Mouse (Mus musculus) C2C12 (cell line): ENCODE data around the gene Atp5s.

ENCODE experiments used
- CEBPB ChIP-seq: IDR thresholded peaks from one replicate; pipeline ENCODE4 v1.6.1; 2011; ENCODE audit warnings: low read depth, mild to moderate bottlenecking, control low read depth, moderate library complexity
- CTCF ChIP-seq: IDR thresholded peaks from one replicate; pipeline ENCODE4 v1.5.1; 2011; ENCODE audit not compliant: control insufficient read depth, insufficient read depth, insufficient read length
- MYOD1 ChIP-seq: IDR thresholded peaks from one replicate; pipeline ENCODE4 v1.6.1; 2011; ENCODE audit warnings: low read depth; ENCODE audit not compliant: control insufficient read depth, insufficient read length
- USF1 ChIP-seq: IDR thresholded peaks from one replicate; pipeline ENCODE4 v1.6.1; 2011; ENCODE audit warnings: low read depth, mild to moderate bottlenecking, control low read depth, moderate library complexity

DNA sequence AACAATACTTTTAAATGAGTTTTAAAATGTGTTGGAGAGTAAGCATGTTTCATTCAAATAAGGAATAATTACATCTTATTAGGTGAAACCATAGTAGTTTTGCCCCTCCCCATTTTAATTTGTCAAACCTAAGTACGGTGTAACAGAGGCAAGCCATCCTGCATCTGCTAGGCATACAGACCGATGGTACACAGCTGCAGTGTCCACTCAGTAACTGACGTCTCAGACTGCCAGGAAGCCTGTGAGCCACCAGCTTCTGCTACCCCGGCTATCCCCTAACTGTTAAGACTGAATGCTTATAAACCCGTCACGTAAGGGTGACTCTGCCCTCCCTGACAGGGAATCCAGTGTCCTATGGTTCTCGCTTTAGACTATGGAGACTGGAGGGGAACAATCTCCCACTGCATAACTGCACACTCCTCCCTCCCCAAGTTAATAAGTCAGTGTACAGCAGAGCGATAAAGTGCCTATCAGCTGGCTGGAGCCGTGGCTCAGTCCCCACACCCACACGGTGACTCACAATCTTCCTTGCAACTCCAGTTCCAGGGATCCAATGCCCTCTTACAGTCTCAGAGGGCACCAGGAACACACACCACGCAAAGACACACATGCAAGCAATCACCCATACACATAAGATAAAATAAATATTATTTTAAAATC, 19.8 kb upstream of the Atp5s start:
- TF ChIP-seq CTCF (no peak), MYOD1 (no peak), USF1 (no peak), CEBPB (no peak)
